Mouse (Mus musculus) frontal cortex, postnatal 25 days (tissue): ENCODE data around the gene Slc41a3.
"Not testable (repeated sequence)": the region's sequence is repeated elsewhere in the genome, so short reads cannot be mapped to it uniquely, and the experiment has no call there.

ENCODE experiments used
- DNase-seq, 2 experiments: peaks; one replicate each; pipeline ENCODE4 v3.0.0; 2022; ENCODE audit warnings: low spot score in 2 of 2

The Slc41a3 gene

DNA sequence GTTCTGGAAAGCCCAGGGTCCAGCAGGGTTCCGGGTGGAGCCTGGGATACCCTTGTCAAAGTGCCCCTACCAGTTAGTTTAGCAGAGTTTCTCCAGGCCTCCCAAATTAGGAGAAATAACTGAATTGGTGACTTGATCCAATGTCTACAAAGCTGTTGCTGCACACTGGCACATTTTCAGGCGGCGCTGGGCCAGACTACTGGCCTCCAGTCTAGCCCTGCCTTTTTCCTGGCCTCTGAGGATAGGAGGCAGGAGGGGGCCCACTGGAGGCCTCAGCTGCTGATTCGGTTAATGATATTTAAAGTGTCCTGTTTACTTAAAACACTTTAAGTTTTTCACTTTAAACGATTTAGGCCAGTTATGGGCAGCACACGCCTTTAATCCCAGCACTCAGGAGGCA, 19.7 kb downstream of the Slc41a3 start:
- DNase-seq = no peak

DNA sequence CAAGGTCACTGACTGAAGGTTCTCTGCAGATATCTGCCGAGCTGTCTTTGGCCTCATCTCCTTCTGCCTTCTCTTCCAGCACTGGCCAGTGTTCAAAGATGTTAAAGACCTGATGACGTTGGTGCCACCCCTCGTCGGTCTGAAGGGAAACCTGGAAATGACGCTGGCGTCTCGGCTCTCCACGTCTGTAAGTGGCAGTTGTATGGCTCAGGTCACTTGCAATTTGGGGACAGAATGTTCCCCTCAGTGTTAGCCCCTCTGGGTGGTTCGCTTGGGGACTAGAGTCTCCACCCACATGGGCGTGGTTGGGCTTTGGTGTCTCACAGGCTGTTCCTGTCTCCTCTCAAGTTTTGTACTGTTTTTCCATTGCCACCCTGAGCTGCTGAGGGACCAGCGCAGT, 20.2 kb downstream of the Slc41a3 start:
- DNase-seq = no peak

DNA sequence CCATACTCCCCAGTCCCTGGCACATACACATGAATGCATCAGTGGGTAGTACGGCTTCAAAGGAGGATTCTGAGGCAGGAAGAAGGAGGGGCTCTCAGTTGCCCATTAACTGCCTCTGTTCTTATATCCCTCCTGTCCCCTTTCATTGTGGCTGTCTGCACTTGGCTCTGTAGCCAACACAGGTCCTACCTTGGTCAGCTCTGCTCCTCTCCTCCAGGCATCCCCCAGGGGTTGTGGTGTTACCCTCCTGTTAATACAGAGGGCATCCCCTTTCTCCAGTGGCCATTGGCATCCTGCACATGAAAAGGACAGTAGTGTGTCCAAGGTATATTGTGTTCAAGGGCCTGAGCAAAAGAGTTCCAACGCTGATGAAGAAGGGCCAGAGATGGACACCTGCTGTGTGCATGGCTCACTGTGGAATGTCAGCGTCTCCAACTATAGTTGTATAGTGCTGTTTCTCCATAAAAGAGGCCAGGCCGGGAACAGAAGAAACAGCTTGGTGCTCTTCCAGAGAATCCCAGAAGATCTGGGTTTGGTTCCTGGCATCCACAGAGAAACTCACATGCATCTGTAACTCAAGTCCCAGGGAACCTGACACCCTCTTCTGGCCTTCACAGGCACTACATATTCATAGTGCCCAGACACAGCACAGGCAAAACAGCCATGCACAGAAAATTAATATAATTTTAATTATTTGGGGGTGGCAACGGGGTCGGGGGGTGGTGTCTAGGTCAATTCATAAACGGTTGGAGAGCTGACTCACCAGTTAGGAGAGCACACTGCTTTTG, 20.9 kb downstream of the Slc41a3 start:
- no peak for DNase-seq

DNA sequence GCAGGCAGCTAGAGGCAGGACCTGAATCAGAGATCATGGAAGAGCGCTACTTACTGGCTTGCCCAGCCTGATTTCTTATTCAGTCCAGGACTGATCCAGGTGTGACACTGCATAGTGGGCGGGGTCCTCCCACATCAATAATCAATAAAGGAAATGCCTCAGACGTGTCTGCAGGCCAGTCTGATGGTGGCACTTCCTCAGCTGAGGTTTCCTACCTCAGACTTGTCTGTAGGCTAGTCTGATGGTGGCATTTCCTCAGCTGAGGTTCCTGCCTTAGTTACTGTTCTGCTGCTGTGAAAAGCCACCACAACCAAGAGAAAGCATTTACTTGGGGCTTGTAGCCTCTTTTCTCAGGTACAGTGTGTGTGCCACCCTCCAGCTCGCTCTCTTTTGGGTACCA, 23.0 kb downstream of the Slc41a3 start:
- DNase-seq = no peak

DNA sequence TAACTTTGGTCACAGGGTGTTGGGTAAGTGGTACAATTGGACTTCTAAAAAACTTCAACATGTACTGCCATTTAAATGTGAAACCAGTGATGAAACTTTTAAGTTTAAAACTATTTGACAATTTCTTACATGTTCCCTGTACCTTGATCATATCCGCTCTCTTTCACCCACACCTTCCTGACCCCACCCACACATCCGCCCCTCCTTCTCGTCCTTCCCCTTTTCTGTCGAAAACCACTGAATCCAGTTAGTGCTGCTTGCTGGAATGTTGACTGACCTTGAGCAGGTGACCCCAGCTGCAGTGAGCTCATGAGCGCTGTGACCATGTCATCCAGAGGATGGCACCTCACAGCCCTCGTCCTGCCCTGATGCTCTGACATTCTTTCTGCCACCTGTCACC, 25.0 kb downstream of the Slc41a3 start:
- DNase-seq = no peak

DNA sequence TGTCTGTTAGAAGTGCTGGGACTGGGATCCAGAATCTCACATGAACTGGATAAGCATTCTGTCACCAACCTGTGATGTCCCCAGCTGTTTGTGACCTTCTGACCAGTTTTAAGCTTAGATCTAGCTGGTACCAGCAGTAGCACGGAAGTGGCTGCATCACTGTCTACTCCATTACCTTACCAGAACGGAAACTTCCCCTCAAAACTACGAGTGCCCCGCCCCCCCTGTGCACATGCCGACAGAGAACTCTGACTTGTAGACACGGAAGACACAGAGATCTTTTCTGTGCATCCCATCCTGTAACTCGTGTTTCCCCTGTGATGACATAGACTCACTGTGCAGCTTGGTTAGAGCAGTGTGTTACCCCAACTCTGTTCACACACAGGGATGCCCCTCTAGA, 25.9 kb downstream of the Slc41a3 start:
- no peak for DNase-seq

DNA sequence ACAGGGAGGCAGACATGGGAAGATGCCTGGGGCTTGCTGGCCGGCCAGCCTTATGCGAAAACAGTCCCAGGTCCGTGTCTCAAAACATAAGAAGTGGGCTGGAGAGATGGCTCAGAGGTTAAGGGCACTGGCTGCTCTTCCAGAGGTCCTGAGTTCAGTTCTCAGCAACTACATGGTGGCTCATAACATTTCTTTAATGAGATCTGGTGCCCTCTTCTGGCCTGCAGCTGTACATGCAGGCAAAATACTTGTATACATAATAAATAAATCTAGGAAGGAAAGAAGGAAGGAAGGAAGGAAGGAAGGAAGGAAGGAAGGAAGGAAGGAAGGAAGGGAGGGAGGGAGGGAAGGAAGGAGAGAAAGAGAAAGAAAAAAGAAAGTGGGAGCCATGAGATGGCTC, 28.0 kb downstream of the Slc41a3 start:
- DNase-seq = not testable (repeated sequence)

DNA sequence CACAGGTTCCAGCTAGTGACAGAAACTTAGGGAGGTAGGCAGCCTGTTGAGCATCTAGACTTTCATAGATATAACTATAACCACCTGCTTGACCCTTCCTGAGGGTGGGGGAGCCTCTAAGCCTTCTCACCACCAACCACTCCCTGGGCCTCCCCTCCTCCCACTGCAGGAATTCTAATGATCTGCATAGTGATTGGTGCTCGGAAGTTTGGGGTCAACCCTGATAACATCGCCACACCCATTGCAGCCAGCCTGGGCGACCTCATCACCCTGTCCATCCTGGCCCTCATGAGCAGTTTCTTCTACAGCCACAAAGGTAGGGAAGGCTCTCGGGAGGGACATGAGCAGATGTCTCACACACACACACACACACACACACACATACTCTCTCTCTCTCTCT, 30.6 kb downstream of the Slc41a3 start:
- no peak for DNase-seq

DNA sequence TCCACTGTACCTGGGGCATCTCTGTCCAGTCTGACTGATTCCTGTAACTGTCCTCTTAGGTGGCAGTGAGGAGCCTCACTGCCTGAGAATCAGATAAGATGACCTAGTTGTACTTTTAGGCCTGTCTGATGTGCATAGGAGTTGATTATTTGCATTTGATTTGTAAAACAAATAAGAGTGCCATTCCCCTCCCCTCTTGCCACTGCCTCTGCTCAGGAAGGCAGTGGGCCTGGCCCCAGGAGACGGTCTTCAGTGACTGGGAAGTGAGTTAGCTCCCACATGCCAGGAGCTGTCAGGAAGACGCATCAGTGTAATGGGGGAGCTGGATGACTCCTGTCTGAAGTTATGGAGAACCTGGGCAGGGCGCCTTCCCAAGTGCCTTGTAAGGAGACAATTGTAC, 31.1 kb downstream of the Slc41a3 start:
- no peak for DNase-seq

DNA sequence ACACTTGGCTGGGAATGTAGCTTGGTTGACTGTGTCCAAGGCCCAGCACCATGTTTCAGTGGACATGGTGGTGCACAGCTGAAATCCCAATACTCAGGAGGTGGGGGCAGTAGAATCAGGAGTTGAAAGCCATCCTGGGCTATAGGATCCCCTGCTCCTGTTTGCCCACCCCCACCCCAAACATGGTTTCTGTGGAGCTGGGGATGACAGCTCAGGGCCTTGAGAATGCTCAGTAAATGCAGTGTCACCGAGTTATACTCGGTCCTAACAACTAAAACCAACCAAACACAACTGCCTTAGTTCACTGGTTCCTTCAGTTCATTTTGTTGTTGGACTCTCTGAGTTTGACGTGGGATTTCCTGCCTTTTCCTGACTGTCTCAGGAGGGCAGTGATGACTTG, 38.5 kb downstream of the Slc41a3 start:
- DNase-seq = no peak

DNA sequence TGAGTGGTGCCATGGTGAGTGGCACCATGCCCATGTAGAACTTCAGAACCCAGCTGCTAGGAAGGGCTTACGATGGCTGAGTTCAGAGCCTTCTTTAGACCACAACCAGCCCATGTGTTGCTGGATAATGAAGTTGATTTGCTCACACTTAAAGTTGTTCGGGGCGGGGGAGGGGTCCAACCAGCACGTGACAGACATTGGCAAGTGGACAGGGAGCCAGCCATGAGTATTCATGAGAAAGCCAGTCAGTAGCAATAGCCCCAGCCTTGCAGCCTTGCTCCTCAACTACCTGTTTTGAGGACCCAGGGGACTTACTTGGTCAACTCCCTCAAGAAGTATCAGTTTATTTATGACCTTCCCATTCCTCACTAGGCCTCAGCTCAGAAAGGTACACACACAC, 40.4 kb downstream of the Slc41a3 start:
- DNase-seq = no peak

DNA sequence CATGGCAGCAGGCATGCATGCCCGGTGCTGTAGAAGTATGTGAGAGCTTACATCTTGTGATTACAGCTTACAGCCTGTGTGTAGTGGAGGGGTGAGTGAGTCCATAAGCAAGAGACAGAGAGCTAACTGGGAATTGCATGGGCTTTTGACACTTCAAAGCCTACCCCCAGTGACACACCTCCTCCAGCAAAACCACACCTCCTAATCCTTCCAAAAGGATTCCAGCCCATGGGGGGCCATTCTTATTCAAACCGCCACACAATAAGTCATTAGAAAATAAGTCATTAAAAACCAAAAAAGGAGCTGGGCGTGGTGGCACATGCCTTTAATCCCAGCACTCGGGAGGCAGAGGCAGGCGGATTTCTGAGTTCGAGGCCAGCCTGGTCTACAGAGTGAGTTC, 43.9 kb downstream of the Slc41a3 start:
- no peak for DNase-seq

DNA sequence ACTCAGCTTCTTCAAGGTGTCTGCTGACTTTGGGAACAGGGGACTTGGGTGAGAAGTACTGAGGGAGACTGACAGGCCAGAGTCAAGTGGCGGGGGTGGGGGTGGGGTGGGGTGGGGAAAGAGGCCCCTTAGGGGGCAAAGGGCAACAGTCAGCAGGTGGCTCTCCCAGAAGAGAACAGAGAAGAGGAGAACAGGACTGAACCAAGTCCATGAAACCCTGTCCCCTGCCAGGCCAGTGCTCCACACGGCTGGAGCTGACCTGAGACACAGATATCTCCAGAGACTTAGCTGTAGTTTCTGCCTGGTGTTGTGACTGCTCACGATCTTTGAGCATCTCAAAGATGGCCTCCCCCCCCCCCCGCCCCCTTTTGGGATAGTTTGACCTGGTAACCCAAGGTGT, 44.8 kb downstream of the Slc41a3 start:
- no peak for DNase-seq

DNA sequence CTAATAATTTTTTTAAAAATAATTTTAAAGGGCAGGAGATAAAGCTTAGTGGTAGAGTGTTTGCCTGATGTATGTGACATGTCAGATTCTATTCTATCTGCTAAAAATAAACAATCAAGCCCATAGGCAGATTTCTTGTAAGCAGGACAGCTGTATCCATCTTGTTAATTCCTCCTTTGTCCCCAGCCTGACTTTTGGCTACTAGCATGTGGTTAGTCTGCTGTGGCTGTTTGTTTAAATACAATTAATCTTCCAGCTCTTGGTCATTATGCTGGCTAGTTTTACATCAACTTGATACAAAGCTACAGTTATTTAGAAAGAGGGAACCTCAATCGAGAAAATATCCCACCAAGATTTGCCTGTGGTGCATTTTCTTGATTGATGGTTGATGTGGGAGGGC, 46.1 kb downstream of the Slc41a3 start:
- DNase-seq = no peak

DNA sequence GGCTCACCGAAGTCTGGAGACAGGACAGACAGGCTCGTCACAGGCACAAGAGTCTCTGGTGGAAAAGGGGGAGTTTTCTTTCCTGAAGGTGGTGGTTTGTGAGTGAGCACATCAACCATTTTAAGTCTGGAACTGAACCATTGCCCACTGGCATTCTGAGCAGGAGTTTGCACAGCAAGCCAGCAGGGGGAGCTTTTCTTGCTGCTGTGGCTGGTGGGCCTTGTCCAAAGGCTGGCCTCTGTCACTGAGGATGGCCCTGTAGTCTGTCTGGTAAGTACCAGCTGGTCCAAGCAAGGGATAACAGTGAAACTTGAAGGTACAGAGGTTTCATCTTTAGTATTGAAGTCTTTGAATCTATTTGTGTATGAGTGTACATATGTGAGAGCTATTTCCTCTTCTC, 49.2 kb downstream of the Slc41a3 start:
- DNase-seq = peak; percentile 20 to 35

DNA sequence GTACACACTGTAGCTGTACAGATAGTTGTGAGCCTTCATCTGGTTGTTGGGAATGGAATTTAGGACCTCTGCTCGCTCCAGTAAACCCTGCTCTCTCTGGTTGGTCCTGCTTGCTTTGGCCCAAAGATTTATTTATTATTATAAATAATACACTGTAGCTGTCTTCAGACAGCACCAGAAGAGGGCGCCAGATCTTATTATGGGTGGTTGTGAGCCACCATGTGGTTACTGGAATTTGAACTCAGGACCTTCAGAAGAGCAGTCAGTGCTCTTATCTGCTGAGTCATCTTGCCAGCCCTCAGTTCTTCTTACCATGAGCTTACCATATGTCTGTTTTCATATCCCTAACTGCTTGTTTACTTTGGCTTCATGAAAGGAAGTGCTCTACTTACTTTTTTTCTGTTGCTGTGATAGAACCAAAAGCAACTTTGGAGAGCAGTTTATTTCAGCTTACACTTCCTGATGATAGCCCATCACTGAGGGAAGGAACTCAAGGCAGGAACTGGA, 51.9 kb downstream of the Slc41a3 start:
- DNase-seq = not testable (repeated sequence)

DNA sequence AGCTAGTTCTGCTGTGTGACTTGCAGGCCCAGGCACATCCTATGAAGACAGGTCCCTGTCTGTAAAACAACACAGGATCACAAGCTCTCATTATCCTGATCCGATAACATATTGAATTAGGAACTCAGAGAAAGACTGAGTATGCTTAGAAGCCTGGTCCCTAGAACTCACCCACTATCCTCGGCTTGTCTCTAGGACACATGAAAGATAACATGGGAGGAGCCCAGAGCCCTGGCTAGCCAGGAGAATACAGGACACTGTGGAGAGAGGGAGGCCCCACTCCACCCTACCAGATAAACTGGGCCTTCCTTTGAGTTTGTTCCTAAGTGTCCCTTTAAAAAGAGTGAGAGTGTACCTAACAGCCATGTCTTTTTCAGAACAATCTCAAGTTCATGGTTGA, 55.4 kb downstream of the Slc41a3 start:
- DNase-seq = no peak

DNA sequence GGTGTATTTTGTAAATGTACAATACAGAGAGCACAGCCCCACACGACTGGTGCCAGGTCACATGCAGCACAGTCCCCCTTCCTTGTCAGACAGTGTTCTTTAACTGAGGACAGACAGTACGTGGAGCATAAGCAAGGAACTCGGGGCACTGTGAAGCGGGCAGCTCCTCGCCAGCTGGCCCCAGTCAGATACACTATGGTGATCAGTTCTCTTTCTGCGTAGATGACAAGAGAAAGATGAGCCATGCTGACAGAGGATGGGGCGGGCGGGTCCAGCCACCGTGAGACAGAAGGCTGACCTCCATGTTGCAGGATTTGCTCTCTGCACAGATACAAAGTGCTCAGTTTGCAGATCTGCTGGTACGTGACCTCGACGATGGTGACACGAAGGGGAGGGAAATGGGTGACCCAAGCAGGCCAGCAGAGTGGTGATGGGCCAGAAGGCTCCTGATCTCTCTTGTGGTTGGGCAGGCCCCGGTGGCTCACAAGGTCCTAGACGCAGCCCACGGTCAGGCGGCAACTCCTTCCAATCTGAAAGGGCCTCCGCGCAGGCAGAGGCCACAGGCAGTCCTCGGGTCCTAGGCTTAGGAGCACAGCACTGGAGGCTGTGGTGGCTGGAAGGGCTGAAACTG, 56.0 kb downstream of the Slc41a3 start:
- DNase-seq = no peak

DNA sequence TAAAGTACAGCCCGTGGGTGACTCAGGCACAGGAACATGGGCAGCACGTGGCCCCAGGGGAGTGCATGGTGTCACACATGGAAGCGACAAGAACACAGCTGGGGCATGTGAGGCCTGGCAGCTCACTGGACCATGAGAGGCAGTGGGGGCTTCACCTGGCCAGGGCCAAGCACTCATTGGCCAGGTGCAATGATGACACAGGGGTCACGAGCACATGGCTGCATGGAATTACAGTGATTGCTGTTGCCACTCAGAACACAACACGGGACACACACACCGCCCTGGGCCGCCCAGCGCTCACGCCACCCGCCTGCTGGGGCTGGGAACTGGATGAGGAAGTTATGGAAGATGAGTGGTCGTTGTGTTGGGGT, 56.5 kb downstream of the Slc41a3 start:
- DNase-seq = no peak

DNA sequence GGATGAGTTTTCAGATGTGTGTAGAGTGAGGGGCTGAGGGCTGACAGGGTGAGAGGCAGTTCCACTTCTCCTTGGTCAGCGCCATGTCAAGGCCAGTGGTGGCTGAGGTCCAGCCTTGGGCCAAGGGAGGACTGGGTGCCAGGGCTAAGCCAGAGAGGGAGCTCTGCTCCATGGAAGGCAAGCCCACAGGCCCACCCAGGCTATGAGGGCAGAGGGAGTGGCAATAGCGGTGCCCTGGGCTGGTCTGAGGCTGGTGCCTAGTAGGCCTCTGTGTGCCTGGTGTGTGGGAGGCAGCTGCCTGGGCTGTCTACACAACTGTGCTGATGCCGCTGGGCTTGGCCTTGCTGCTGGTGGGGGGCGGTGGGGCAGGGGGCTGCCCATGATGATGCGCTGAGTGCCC, 57.6 kb downstream of the Slc41a3 start:
- DNase-seq = no peak

DNA sequence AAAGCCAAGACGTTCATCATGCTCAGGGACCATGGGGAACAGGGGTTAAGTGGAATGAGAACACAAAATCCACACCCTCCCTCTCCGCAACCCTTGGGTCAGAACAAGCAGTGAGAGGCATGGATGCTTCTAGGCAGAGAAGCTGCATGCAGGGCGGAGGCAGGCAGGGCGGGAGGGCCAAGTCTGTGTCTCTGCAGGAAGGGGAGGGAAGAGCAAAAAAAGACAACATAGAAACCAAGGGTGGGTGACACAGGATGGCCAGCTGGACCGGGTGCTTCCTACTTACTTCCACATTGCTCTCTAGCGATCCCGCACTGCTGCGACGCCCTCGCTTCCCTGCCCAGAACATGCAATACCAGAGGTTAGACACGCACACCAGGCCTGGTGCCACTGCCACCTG, 59.2 kb downstream of the Slc41a3 start:
- DNase-seq = no peak

DNA sequence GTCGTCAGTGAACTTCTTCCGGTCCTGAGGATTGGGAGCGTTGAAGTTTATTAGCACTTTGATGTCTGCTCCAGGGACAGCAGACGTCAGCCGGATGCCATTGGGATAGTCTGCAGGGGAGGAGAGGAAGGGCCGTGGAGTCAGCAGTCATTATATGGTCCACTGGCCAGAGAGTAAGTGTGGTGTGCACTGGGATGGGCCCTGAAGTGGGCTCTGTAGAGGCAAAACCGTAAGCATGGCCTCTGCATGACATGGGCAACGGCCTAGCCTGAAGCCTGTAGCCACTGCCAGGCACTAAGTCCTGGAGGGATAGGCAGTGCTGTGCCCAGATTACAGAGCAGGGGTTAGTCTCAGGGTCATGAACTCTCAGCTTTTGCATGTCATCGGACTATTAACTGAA, 64.2 kb downstream of the Slc41a3 start:
- no peak for DNase-seq

DNA sequence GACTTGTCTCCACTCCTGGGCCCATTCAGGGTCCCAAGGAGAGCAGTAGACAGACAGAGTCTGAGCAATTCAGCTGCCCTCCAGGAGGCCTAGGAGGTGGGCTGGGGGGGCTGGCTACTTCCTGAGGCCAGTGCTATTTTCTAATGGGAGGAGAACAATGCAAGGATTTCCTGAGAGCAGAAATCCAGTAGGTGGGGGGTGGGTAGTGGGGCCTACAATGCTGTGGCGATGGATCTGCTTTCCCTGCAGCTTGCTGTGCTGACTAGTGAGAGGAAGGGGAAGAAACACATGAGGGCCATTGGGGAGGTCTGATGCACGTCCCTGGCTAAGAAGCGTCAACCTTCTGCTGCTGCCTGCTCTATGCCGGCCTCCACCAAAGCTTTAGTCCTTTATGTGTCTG, 74.2 kb downstream of the Slc41a3 start:
- DNase-seq = no peak

DNA sequence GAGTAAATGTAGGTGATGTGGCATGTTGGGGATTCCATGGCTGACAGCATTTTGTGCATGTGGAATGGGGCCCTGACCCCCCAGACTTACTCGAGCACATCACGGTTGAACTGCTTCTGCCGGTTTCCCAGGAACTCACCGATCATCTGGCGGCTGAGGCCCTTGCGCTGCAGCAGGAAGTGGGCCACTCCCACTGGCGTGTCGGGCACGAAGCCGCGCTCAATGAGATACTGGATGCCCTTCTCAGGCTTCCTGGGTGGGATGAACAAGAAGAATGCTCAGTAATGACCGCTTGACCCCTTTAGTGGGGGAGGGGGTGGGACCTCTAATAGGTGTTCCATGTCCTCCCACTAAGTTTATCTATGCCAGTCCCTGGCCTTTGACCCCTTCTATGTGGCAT, 75.9 kb downstream of the Slc41a3 start:
- DNase-seq = no peak
